Mouse (Mus musculus) kidney, postnatal 0 days (tissue): ENCODE results near the gene Atp5f1. TPM values are rescaled to one million over a fixed set of nuclear protein-coding genes. Genes with fewer than 3 reads are reported as not detected.
A peak's percentile ranks its signal among the peaks of the same experiment; 100 is the strongest.

Experiments
- ATAC-seq: fragments of 200-750 bp; cut with Nextera tagmentation; replicated peaks from 2 replicates; pipeline ENCODE4 v1.8.0; 2017; ENCODE audit warnings: low read depth, moderate number of reproducible peaks, moderate TSS enrichment, moderate library complexity; ENCODE audit not compliant: low FRiP score
- DNase-seq: peaks from one replicate; pipeline ENCODE4 v3.0.0-alpha.2; 2016; ENCODE audit warnings: low spot score
- H3K27ac ChIP-seq: fragments of 300-500 bp; sonication (generic); 2 replicates; pipeline ENCODE4 v1.5.1; 2014; ENCODE audit warnings: mild to moderate bottlenecking
- H3K27me3 ChIP-seq: fragments of 300-500 bp; sonication (generic); 2 replicates; pipeline ENCODE4 v1.6.1; 2014; ENCODE audit warnings: low read length, mixed read lengths; ENCODE audit not compliant: insufficient read depth
- H3K36me3 ChIP-seq: fragments of 300-500 bp; sonication (generic); 2 replicates; pipeline ENCODE4 v1.6.1; 2014; ENCODE audit warnings: low read length, mixed read lengths; ENCODE audit not compliant: insufficient read depth
- H3K4me1 ChIP-seq: fragments of 300-500 bp; sonication (generic); replicated peaks from 2 replicates; pipeline ENCODE4 v1.6.1; 2014; ENCODE audit warnings: antibody characterized with exemption, low read length, mixed read lengths; ENCODE audit not compliant: insufficient read depth
- H3K4me2 ChIP-seq: fragments of 300-500 bp; sonication (generic); 2 replicates; pipeline ENCODE4 v1.6.1; 2014; ENCODE audit warnings: mild to moderate bottlenecking, low read length, moderate library complexity, mixed read lengths
- H3K4me3 ChIP-seq: fragments of 300-500 bp; sonication (generic); replicated peaks from 2 replicates; pipeline ENCODE4 v1.5.1; 2014; ENCODE audit warnings: low read depth, low read length
- H3K9ac ChIP-seq: fragments of 300-500 bp; sonication (generic); 2 replicates; pipeline ENCODE4 v1.6.1; 2014; ENCODE audit warnings: low read depth, low read length
- H3K9me3 ChIP-seq: fragments of 300-500 bp; sonication (generic); replicated peaks from 2 replicates; pipeline ENCODE4 v1.6.1; 2016; ENCODE audit warnings: low read length, inconsistent platforms, mixed read lengths
- CTCF ChIP-seq: IDR thresholded peaks from 2 replicates; pipeline ENCODE4 v1.5.1; 2016; ENCODE audit warnings: antibody characterized with exemption, low read depth, mild to moderate bottlenecking, moderate library complexity
- WGBS: fragments of 180-500 bp; shearing (Covaris S2); extraction: QIAGEN DNeasy Blood & Tissue Kit; methylation state at CpG from one replicate; pipeline ENCODE4 v1.1.7; 2014; 5-methylcytosine and 5-hydroxymethylcytosine counted together
- polyA plus RNA-seq: library from polyadenylated mRNA; unstranded; fragments of >200 nt; fragmentation: Nextera tagmentation; extraction: Ambion mirVana; gene quantifications from 2 replicates; pipeline ENCODE4 v1.2.1, GENCODE M21; 2015

Gene Atp5f1
- polyA plus RNA-seq, 1 experiment from 2014 or later, result 779 TPM

GRCm38 (mm10) chr3:105932240-105933071 lies 27.4 kb downstream of the Atp5f1 start, which contains the start of gene I830077J02Rik:
TSS of gene I830077J02Rik (minus strand) at chr3:105932664.
- WGBS, result 68% methylated on average over 8 of the region's 8 CpGs
- no peak for DNase-seq
- H3K9ac ChIP-seq, result no peak within 1 kb of the TSS

GRCm38 (mm10) chr3:105931095-105931494 lies 28.8 kb downstream of the Atp5f1 start:
- no peak for TF ChIP-seq CTCF
- no peak overlapping the region for H3K27ac ChIP-seq
- H3K4me3 ChIP-seq, result no peak overlapping the region
- ATAC-seq, result no peak
- H3K9me3 ChIP-seq, result no peaks in the 10 kb centered on the region
- no peak overlapping the region for H3K4me2 ChIP-seq
- DNase-seq, result no peak
- no peaks in the 10 kb centered on the region for H3K27me3 ChIP-seq
- no peaks in the 10 kb centered on the region for H3K36me3 ChIP-seq
- H3K9ac ChIP-seq, result no peak overlapping the region
- no peaks in the 10 kb centered on the region for H3K4me1 ChIP-seq
- WGBS, result 89% methylated on average over 2 of the region's 2 CpGs

More at GRCm38 (mm10) chr3:105932240-105933071, 27.4 kb downstream of the Atp5f1 start, which contains the start of gene I830077J02Rik:
- Histone ChIP-seq H3K4me1 (no peaks in the 10 kb centered on the region), H3K4me2 (no peak within 1 kb of the TSS), H3K27me3 (no peaks in the 10 kb centered on the region), H3K36me3 (0 out of 2 replicates have a peak, but pooled peaks cover under 1% of the 10 kb centered on the region), H3K9me3 (no peaks in the 10 kb centered on the region), H3K27ac (no peak within 1 kb of the TSS), H3K4me3 (no peak within 1 kb of the TSS)
- no peak for ATAC-seq
- no peak for TF ChIP-seq CTCF

- DNase-seq (no peak), ATAC-seq (no peak)
- Histone ChIP-seq H3K4me3 (no peak overlapping the region), H3K9ac (no peak overlapping the region), H3K4me2 (no peak overlapping the region), H3K9me3 (no peaks in the 10 kb centered on the region), H3K27me3 (no peaks in the 10 kb centered on the region), H3K36me3 (no peaks in the 10 kb centered on the region), H3K27ac (no peak overlapping the region), H3K4me1 (no peaks in the 10 kb centered on the region)
- TF ChIP-seq CTCF, result no peak
- WGBS, result 79% methylated on average over 7 of the region's 7 CpGs
These were observed 30.1 kb downstream of the Atp5f1 start for GRCm38 (mm10) chr3:105929821-105930220.

- Histone ChIP-seq H3K27ac (no peak overlapping the region), H3K9ac (no peak overlapping the region), H3K4me2 (no peak overlapping the region), H3K27me3 (no peaks in the 10 kb centered on the region), H3K4me1 (no peaks in the 10 kb centered on the region), H3K36me3 (no peaks in the 10 kb centered on the region), H3K9me3 (no peaks in the 10 kb centered on the region), H3K4me3 (no peak overlapping the region)
- 85% methylated on average over 6 of the region's 6 CpGs for WGBS
- no peak for DNase-seq
- no peak for TF ChIP-seq CTCF
- ATAC-seq, result no peak
These were observed 31.1 kb downstream of the Atp5f1 start for GRCm38 (mm10) chr3:105928781-105929180.

- ATAC-seq, result no peak
- Histone ChIP-seq H3K4me2 (no peak overlapping the region), H3K27ac (no peak overlapping the region), H3K4me3 (no peak overlapping the region), H3K4me1 (no peaks in the 10 kb centered on the region), H3K9ac (no peak overlapping the region), H3K9me3 (no peaks in the 10 kb centered on the region), H3K36me3 (no peaks in the 10 kb centered on the region), H3K27me3 (no peaks in the 10 kb centered on the region)
- no peak for TF ChIP-seq CTCF
- DNase-seq, result no peak
- 84% methylated on average over 3 of the region's 3 CpGs for WGBS
These were observed 31.7 kb downstream of the Atp5f1 start for GRCm38 (mm10) chr3:105928195-105928569.

- no peak overlapping the region for H3K4me2 ChIP-seq
- H3K9ac ChIP-seq, result no peak overlapping the region
- H3K36me3 ChIP-seq, result no peaks in the 10 kb centered on the region
- DNase-seq (peak; percentile 23), ATAC-seq (peak; percentile 40)
- H3K9me3 ChIP-seq, result no peaks in the 10 kb centered on the region
- no peak for TF ChIP-seq CTCF
- H3K27ac ChIP-seq, result no peak overlapping the region
- H3K4me1 ChIP-seq, result no peaks in the 10 kb centered on the region
- no peak overlapping the region for H3K4me3 ChIP-seq
- no peaks in the 10 kb centered on the region for H3K27me3 ChIP-seq
- WGBS, result 42% methylated on average over 7 of the region's 7 CpGs
These were observed 32.2 kb downstream of the Atp5f1 start for GRCm38 (mm10) chr3:105927561-105928194.
